Mouse (Mus musculus): ENCODE data around the gene Cnp. TPM values are rescaled to one million over a fixed set of nuclear protein-coding genes. Genes with fewer than 3 reads are reported as not detected.

The Cnp gene
- polyA plus RNA-seq, 1 experiment from 2014 or later: 31.4 TPM

DNA sequence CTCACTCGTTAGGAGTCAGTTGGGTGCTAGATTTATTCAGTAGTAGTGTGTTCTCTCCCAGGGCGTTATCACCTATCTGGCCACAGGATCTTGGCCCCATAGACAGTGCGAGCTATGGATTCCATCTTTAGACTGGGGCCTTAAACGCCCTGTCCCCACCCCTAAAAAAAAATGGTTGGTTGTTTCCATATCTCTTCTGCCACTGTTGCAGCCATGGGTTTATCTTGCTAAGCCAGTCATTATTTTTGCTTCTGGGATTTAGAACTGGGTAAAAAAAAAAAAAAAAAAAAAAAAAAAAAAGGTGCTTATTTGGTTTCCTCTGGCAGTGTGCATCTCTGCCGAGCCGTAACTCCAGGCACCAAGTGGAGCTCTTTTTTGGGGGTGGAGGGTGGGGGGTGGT is 10.0 kb upstream of the Cnp start:
- Histone ChIP-seq H3K27ac (ENCODE audit: low read length) (no peak overlapping the region), H3K4me1 (ENCODE audit: insufficient read depth, low read depth, low read length) (no peaks in the 10 kb centered on the region), H3K9me3 (ENCODE audit: low read length) (no peaks in the 10 kb centered on the region), H3K4me3 (ENCODE audit: low read depth, low read length) (no peak overlapping the region), H3K4me2 (replicated peaks; ENCODE audit: low read depth, low read length) (no peak overlapping the region), H3K27me3 (replicated peaks; ENCODE audit: insufficient read depth, low read length) (no peaks in the 10 kb centered on the region), H3K9ac (replicated peaks; ENCODE audit: low read depth) (no peak overlapping the region), H3K36me3 (ENCODE audit: insufficient read depth, low read length) (no peaks in the 10 kb centered on the region)
- 76% methylated on average over 6 of the region's 6 CpGs for WGBS
- DNase-seq (ENCODE audit: low spot score) (no peak), ATAC-seq (no peak)
- TF ChIP-seq EP300 (IDR thresholded peaks at IDR 0.05) (no peak), CTCF (IDR thresholded peaks at IDR 0.05) (no peak)

GRCm38 (mm10) chr11:100567229-100567628 is 7.5 kb upstream of the Cnp start:
- Histone ChIP-seq H3K27ac (ENCODE audit: low read length) (no peak overlapping the region), H3K4me3 (ENCODE audit: low read depth, low read length) (no peak overlapping the region), H3K27me3 (replicated peaks; ENCODE audit: insufficient read depth, low read length) (no peaks in the 10 kb centered on the region), H3K4me1 (ENCODE audit: insufficient read depth, low read depth, low read length) (no peaks in the 10 kb centered on the region), H3K36me3 (ENCODE audit: insufficient read depth, low read length) (no peaks in the 10 kb centered on the region), H3K9me3 (ENCODE audit: low read length) (no peaks in the 10 kb centered on the region), H3K9ac (replicated peaks; ENCODE audit: low read depth) (no peak overlapping the region), H3K4me2 (replicated peaks; ENCODE audit: low read depth, low read length) (no peak overlapping the region)
- DNase-seq (ENCODE audit: low spot score): no peak
- no peak for ATAC-seq
- TF ChIP-seq CTCF (IDR thresholded peaks at IDR 0.05): no peak
- no peak for TF ChIP-seq EP300 (IDR thresholded peaks at IDR 0.05)
- 46% methylated on average over 5 of the region's 5 CpGs for WGBS

DNA sequence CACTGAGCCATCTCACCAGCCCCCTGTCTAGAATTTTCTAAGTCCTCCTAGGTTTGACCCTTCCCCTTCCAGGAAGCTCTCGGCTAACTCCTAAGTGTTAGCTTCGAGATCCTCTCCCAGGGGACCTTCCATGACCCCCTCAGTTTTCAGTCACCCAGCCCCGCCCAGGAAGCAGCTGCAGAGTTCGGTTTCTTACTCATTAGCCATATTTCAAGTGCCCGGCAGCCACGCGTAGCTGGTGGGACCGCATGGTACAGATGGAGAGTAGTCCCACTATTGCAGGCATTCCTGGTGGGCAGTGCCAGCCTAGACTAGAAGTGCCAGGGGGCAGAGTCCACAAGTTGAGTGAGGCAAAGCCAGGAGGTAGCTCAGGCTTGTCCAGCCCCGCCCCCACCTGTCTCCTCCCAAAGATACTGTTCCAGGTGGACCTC is 6.9 kb upstream of the Cnp start:
- DNase-seq (ENCODE audit: low spot score): no peak
- no peaks in the 10 kb centered on the region for H3K36me3 ChIP-seq (ENCODE audit: insufficient read depth, low read length)
- no peak overlapping the region for H3K9ac ChIP-seq (replicated peaks; ENCODE audit: low read depth)
- no peak overlapping the region for H3K4me2 ChIP-seq (replicated peaks; ENCODE audit: low read depth, low read length)
- H3K27ac ChIP-seq (ENCODE audit: low read length): no peak overlapping the region
- no peaks in the 10 kb centered on the region for H3K27me3 ChIP-seq (replicated peaks; ENCODE audit: insufficient read depth, low read length)
- 35% methylated on average over 9 of the region's 9 CpGs for WGBS
- peak; percentile 13; the same call in 1 of the 2 replicates for ATAC-seq
- no peak overlapping the region for H3K4me3 ChIP-seq (ENCODE audit: low read depth, low read length)
- H3K4me1 ChIP-seq (ENCODE audit: insufficient read depth, low read depth, low read length): no peaks in the 10 kb centered on the region
- TF ChIP-seq CTCF (IDR thresholded peaks at IDR 0.05) (no peak), EP300 (IDR thresholded peaks at IDR 0.05) (no peak)
- H3K9me3 ChIP-seq (ENCODE audit: low read length): no peaks in the 10 kb centered on the region

DNA sequence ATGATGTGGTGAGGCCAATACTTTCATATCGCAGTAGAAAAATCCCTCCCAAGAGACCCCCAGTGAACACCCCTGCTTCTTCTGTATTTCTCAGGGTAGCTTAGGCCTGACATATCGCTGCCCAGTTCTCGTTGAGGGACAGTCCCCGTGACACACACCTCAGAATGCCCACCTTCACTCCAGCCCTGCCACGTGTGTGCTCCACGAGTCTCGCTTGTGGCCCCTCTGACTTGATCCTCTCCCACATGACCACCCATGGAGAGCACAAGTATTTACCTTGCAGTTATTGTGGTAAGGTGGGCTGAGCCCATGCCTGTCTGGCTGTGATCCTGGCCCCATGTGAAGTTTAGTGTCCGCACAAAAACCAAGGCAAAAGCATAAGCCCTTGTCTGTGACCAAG is 6.0 kb upstream of the Cnp start:
- Histone ChIP-seq H3K9me3 (ENCODE audit: low read length) (no peaks in the 10 kb centered on the region), H3K4me2 (replicated peaks; ENCODE audit: low read depth, low read length) (no peak overlapping the region), H3K4me3 (ENCODE audit: low read depth, low read length) (no peak overlapping the region), H3K36me3 (ENCODE audit: insufficient read depth, low read length) (no peaks in the 10 kb centered on the region), H3K9ac (replicated peaks; ENCODE audit: low read depth) (no peak overlapping the region), H3K27me3 (replicated peaks; ENCODE audit: insufficient read depth, low read length) (no peaks in the 10 kb centered on the region), H3K4me1 (ENCODE audit: insufficient read depth, low read depth, low read length) (no peaks in the 10 kb centered on the region), H3K27ac (ENCODE audit: low read length) (no peak overlapping the region)
- ATAC-seq: no peak
- TF ChIP-seq EP300 (IDR thresholded peaks at IDR 0.05) (no peak), CTCF (IDR thresholded peaks at IDR 0.05) (no peak)
- DNase-seq (ENCODE audit: low spot score): no peak
- 77% methylated on average over 8 of the region's 8 CpGs for WGBS

DNA sequence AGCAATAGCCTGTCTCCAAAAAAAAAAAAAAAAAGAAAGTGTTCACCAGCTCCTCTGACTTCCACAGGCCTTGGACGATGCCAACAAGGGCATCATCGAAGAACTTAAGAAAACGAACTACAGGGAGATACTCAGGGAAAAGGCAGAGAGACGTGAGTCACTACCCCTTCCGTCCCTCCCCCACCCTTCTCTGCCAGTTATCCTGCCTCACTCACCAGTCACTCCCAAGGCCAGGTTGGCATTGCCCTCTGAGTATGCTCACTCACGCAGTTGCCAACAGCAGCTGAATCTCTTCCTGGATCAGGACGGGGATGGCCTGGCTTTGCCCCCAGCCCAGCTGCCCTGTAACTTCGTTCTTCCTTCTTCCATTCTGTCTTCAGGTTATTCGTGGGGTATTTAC is 4.9 kb upstream of the Cnp start:
- Histone ChIP-seq H3K9ac (replicated peaks; ENCODE audit: low read depth) (no peak overlapping the region), H3K27me3 (replicated peaks; ENCODE audit: insufficient read depth, low read length) (no peaks in the 10 kb centered on the region), H3K27ac (ENCODE audit: low read length) (no peak overlapping the region), H3K36me3 (ENCODE audit: insufficient read depth, low read length) (no peaks in the 10 kb centered on the region), H3K4me1 (ENCODE audit: insufficient read depth, low read depth, low read length) (no peaks in the 10 kb centered on the region), H3K4me2 (replicated peaks; ENCODE audit: low read depth, low read length) (no peak overlapping the region), H3K4me3 (ENCODE audit: low read depth, low read length) (no peak overlapping the region), H3K9me3 (ENCODE audit: low read length) (no peaks in the 10 kb centered on the region)
- TF ChIP-seq EP300 (IDR thresholded peaks at IDR 0.05): no peak
- no peak for ATAC-seq
- DNase-seq (ENCODE audit: low spot score): no peak
- WGBS: 52% methylated on average over 9 of the region's 9 CpGs

- peak; percentile 44 for ATAC-seq
- no peaks in the 10 kb centered on the region for H3K36me3 ChIP-seq (ENCODE audit: insufficient read depth, low read length)
- no peak overlapping the region for H3K4me3 ChIP-seq (ENCODE audit: low read depth, low read length)
- H3K9me3 ChIP-seq (ENCODE audit: low read length): no peaks in the 10 kb centered on the region
- DNase-seq (ENCODE audit: low spot score): peak; percentile 86
- no peaks in the 10 kb centered on the region for H3K4me1 ChIP-seq (ENCODE audit: insufficient read depth, low read depth, low read length)
- H3K9ac ChIP-seq (replicated peaks; ENCODE audit: low read depth): no peak overlapping the region
- no peak overlapping the region for H3K27ac ChIP-seq (ENCODE audit: low read length)
- H3K27me3 ChIP-seq (replicated peaks; ENCODE audit: insufficient read depth, low read length): no peaks in the 10 kb centered on the region
- no peak for TF ChIP-seq EP300 (IDR thresholded peaks at IDR 0.05)
- TF ChIP-seq CTCF (IDR thresholded peaks at IDR 0.05): peak; percentile 92
- peak overlapping the region; percentile 35 for H3K4me2 ChIP-seq (replicated peaks; ENCODE audit: low read depth, low read length)
- WGBS: 6% methylated on average over 8 of the region's 8 CpGs
These were observed 4.1 kb upstream of the Cnp start for GRCm38 (mm10) chr11:100570430-100571201.
